Mouse (Mus musculus) spleen, adult 2 months (tissue): ENCODE results near the gene Arhgdib.

Source experiments
- CTCF ChIP-seq: fragments of 200-500 bp; IDR thresholded peaks from 2 replicates; pipeline ENCODE4 v1.5.1; 2011; ENCODE audit warnings: mild to moderate bottlenecking, inconsistent platforms; ENCODE audit not compliant: insufficient read depth, insufficient read length, insufficient replicate concordance; ENCODE audit errors: extremely low read depth
- POLR2A ChIP-seq: fragments of 200-500 bp; IDR thresholded peaks from 2 replicates; pipeline ENCODE4 v1.6.1; 2011; ENCODE audit warnings: low read depth, low read length, inconsistent platforms

- no peak for TF ChIP-seq CTCF
- TF ChIP-seq POLR2A: no peak
Measured at GRCm38 (mm10) chr6:136898222-136898621, 43.5 kb downstream of the Arhgdib start.
